Mouse (Mus musculus): ENCODE measurements at regions not wholly inside any gene's neighbourhood (a gene's known extent, or its start where the extent isn't known, plus 50 kb on each side); places are given as distances from the start of the nearest gene placed in this dataset.

DNA sequence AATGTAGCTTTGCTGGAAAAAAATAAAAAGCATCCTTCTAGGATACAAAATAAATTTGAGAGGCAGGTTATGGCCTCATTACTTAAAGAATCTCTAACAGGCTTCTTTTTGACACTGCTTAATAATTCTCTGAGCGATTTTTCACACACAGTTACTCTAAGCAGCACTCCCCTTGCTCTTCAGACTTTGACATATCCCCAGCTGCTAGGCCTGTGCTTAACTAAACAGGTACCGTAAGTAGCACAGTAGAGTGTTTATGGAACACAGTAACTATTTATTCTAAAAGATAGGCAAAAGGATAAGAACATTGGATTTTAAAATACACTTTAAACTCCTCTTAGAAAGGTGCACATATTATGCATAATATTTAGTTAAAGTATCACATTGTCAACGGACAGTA is 54.6 kb upstream of the Ell2 start:
- DNase-seq (ENCODE audit: low spot score in 2 of 2) = no peak

GRCm38 (mm10) chr13:75652966-75653365 is 53.6 kb upstream of the Ell2 start:
- no peak for DNase-seq (ENCODE audit: low spot score in 2 of 2)
